Mouse (Mus musculus) kidney, embryonic 16.5 days (tissue): ENCODE measurements around the gene Ccdc163. TPM values are rescaled to one million over a fixed set of nuclear protein-coding genes. Genes with fewer than 3 reads are reported as not detected.
A peak's percentile ranks its signal among the peaks of the same experiment; 100 is the strongest.

Experiments
- ATAC-seq: fragments of 200-750 bp; cut with Nextera tagmentation; 2 replicates; pipeline ENCODE4 v1.8.0; 2017; ENCODE audit warnings: moderate TSS enrichment; ENCODE audit not compliant: low FRiP score, low TSS enrichment
- H3K27ac ChIP-seq: fragments of 300-500 bp; sonication (generic); 2 replicates; pipeline ENCODE4 v1.5.1; 2014; ENCODE audit warnings: low read length
- H3K27me3 ChIP-seq: fragments of 300-500 bp; sonication (generic); 2 replicates; pipeline ENCODE4 v1.6.1; 2014; ENCODE audit warnings: low read length, control low read depth, mixed read lengths; ENCODE audit not compliant: insufficient read depth
- H3K36me3 ChIP-seq: fragments of 300-500 bp; sonication (generic); 2 replicates; pipeline ENCODE4 v1.6.1; 2014; ENCODE audit warnings: low read length, control low read depth, mixed read lengths; ENCODE audit not compliant: insufficient read depth
- H3K4me1 ChIP-seq: fragments of 300-500 bp; sonication (generic); 2 replicates; pipeline ENCODE4 v1.6.1; 2014; ENCODE audit warnings: low read length, control low read depth, mixed read lengths; ENCODE audit not compliant: insufficient read depth
- H3K4me2 ChIP-seq: fragments of 300-500 bp; sonication (generic); replicated peaks from 2 replicates; pipeline ENCODE4 v1.6.1; 2014; ENCODE audit warnings: low read depth, low read length
- H3K4me3 ChIP-seq: fragments of 300-500 bp; sonication (generic); 2 replicates; pipeline ENCODE4 v1.5.1; 2014; ENCODE audit warnings: mild to moderate bottlenecking, low read length
- H3K9ac ChIP-seq: fragments of 300-500 bp; sonication (generic); replicated peaks from 2 replicates; pipeline ENCODE4 v1.6.1; 2014; ENCODE audit warnings: low read length
- H3K9me3 ChIP-seq: fragments of 300-500 bp; sonication (generic); 2 replicates; pipeline ENCODE4 v1.6.1; 2016; ENCODE audit warnings: low read length, control low read depth
- WGBS: fragments of 180-500 bp; shearing (Covaris S2); extraction: QIAGEN DNeasy Blood & Tissue Kit; methylation state at CpG from one replicate; pipeline ENCODE4 v1.1.7; 2014; 5-methylcytosine and 5-hydroxymethylcytosine counted together
- polyA plus RNA-seq: library from polyadenylated mRNA; unstranded; fragments of >200 nt; fragmentation: Nextera tagmentation; extraction: Ambion mirVana; gene quantifications from 2 replicates; pipeline ENCODE4 v1.2.1, GENCODE M21; 2015

Gene Ccdc163
- polyA plus RNA-seq, 1 experiment from 2014 or later = 28.8 TPM

DNA sequence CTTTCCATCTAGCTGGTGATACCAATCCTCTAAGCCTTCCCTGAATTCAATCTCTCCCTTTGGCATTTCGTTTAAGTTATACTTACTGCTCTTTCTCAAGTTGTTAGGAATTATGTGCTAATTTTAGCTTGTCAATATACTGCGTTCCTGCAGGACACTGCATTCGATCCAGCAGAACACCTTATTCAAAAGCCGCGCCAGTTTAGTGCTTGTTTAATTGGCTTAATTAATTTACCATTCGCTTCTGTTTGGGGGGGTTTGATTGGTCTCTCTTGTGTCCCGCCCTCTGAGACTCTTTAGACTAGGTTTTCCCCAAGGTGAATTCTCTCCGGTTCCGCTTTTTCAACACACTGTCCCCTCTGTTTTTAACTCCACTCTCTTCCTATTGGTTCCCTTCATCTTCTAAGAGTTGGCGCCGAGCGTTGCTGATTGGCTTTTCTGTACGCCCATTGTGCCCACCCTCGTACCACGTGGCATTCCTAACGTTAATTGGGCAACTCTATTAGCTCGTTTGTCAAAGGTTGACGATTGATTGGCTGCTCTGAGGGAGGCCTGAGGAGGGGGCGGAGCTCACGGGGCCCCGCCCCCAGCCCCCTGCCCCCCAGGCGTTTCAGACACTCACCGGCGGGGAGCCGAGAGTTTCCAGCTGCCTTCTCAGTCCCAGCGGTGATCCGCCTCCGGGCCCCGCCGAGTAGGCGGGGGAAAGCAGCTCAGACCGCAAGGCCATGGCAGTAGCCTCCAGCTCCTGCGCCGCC, 12.2 kb downstream of the Ccdc163 start, which contains the start of gene Tesk2:
Gene Tesk2 (plus strand): TSS at position 606 of the 755 bp plus-strand sequence.
- under 1% methylated on average over 34 of the region's 34 CpGs for WGBS

DNA sequence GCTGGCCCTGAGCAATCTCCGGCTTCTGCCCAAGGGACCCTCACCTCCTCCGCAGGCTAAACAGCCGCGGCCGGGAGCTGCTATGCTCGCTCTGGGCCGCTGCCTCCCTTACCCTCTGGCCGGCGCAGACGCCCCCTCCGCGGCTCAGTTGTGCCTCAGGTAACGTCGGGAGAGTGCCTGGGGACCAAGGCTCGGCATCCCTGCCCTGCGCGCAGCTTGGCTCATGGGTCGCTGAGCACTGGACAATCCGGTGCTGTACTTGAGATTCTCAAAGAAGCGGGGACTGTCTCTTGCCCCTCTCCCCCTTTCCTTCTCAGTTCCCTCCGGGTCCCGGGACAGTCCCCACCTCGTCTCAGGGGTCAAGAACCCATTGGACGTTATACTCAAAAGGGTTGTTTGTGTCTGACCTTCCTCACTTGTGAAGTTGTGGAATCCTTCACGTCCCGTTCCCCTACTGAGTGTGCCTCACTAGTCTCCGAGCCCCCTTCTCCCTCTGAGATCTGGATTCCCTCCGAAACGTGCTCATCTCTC, 12.9 kb downstream of the Ccdc163 start:
- no peaks in the 10 kb centered on the region for H3K27me3 ChIP-seq
- peak overlapping the region; percentile 89 for H3K4me3 ChIP-seq
- peaks cover 10% of the 10 kb centered on the region; the same call in 1 of the 2 replicates for H3K4me1 ChIP-seq
- H3K36me3 ChIP-seq = no peaks in the 10 kb centered on the region
- peak; percentile 79 for ATAC-seq
- peak overlapping the region; percentile 90 for H3K4me2 ChIP-seq
- WGBS = under 1% methylated on average over 29 of the region's 29 CpGs
- no peaks in the 10 kb centered on the region for H3K9me3 ChIP-seq
- peak overlapping the region; percentile 86 for H3K9ac ChIP-seq
- H3K27ac ChIP-seq = peak overlapping the region; percentile 87

More for the DNA sequence above, 12.2 kb downstream of the Ccdc163 start, which contains the start of gene Tesk2:
- Histone ChIP-seq H3K9me3 (no peaks in the 10 kb centered on the region), H3K4me3 (peak within 1 kb of the TSS; percentile 89), H3K4me2 (peak within 1 kb of the TSS; percentile 90), H3K27me3 (no peaks in the 10 kb centered on the region), H3K27ac (peak within 1 kb of the TSS; percentile 87), H3K4me1 (peaks cover 10% of the 10 kb centered on the region; the same call in 1 of the 2 replicates), H3K9ac (peak within 1 kb of the TSS; percentile 86), H3K36me3 (no peaks in the 10 kb centered on the region; the same call in 1 of the 2 replicates)
- peak; percentile 98 for ATAC-seq

DNA sequence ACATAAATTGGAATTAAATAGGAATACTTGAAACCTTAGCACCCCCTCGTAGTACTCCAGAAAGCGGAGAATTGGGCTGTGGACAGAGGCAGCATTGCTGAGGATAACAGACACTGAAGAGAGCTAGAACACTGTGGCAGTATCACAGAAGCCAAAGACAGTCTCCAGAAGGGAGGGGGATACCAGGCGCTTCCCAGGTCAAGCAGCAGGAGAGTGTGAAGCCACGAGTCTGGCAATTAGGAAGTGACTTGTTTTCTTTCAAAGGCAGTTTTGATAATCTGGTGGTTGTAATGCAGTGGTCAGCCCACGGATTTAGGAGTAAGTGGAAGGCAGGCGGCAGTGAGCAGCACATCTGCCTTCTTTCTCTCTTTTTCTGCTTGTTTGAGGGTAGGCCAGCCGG, 13.9 kb downstream of the Ccdc163 start:
- Histone ChIP-seq H3K4me2 (peak overlapping the region; percentile 90), H3K27ac (no peak overlapping the region), H3K4me1 (peaks cover 10% of the 10 kb centered on the region; the same call in 1 of the 2 replicates), H3K36me3 (no peaks in the 10 kb centered on the region), H3K27me3 (no peaks in the 10 kb centered on the region), H3K4me3 (no peak overlapping the region), H3K9me3 (no peaks in the 10 kb centered on the region), H3K9ac (peak overlapping the region; percentile 14; the same call in 1 of the 2 replicates)
- ATAC-seq = no peak
- 38% methylated on average over 7 of the region's 7 CpGs for WGBS

DNA sequence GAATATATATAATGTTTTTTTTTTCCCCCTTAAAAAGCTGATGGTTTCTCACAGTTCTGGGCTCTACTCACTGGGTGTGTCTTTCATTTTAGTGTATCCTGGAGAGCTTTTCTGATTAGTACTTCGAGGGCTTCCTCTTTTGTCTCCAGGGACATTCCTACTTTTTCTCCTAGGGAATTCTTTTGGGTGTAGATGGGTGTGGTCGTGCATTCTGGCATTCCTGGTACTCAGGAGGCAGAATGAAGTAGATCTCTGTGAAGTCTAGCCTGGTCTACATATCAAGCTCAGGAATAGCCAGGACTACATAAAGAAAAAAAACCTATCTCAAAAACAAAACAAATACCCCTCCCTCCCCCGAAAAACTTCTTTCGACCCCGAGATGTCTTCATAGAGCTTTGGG, 17.1 kb downstream of the Ccdc163 start:
- H3K4me1 ChIP-seq = peaks cover 10% of the 10 kb centered on the region; the same call in 1 of the 2 replicates
- no peaks in the 10 kb centered on the region for H3K27me3 ChIP-seq
- H3K9ac ChIP-seq = no peak overlapping the region
- no peaks in the 10 kb centered on the region for H3K36me3 ChIP-seq
- no peak overlapping the region for H3K4me2 ChIP-seq
- no peak for ATAC-seq
- no peaks in the 10 kb centered on the region for H3K9me3 ChIP-seq
- 78% methylated on average over 5 of the region's 5 CpGs for WGBS
- no peak overlapping the region for H3K27ac ChIP-seq
- H3K4me3 ChIP-seq = no peak overlapping the region

DNA sequence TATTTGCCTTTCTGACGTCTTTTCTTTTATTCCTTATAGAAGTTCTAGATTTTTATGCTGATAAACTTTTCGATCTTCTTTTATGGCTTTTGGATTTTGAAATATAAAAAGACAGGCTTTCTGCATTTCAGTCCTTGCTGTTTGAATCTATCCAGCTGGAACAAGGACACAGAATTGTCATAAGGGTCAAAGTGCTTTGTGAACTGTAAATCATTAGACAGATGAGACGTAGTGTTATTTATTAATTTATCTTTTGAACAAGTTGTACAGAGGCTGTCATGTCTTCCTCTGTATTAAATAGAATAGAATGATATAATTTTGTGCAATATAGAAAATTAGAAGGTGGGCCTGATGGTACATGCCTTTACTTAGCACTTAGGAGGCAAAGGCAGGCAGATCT, 19.1 kb downstream of the Ccdc163 start:
- no peaks in the 10 kb centered on the region for H3K36me3 ChIP-seq
- H3K27me3 ChIP-seq = no peaks in the 10 kb centered on the region
- no peak overlapping the region for H3K9ac ChIP-seq
- 61% methylated on average over 3 of the region's 3 CpGs for WGBS
- 0 out of 2 replicates have a peak, but pooled peaks cover 2% of the 10 kb centered on the region for H3K4me1 ChIP-seq
- ATAC-seq = no peak
- no peak overlapping the region for H3K4me2 ChIP-seq
- no peaks in the 10 kb centered on the region for H3K9me3 ChIP-seq
- no peak overlapping the region for H3K4me3 ChIP-seq
- no peak overlapping the region for H3K27ac ChIP-seq

DNA sequence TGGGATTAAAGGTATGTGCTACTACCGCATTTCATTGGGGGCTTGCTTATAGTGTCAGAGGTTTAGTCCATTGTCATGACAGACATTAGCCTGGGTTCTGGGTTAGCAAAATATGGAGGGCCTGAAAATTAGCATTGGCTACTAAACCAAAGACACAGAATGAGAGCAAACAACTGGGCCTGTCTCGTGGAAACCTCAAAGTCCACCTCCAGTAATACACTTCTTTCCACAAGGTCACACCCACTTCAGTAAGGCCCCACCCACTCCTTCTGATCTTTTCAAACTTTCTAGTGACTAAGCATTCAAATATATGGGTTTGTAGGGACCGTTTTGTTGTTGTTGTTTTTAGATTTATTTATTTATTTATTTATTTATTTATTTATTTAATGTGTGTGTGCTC, 21.2 kb downstream of the Ccdc163 start:
- no peaks in the 10 kb centered on the region for H3K36me3 ChIP-seq
- no peak overlapping the region for H3K4me2 ChIP-seq
- no peaks in the 10 kb centered on the region for H3K9me3 ChIP-seq
- no peaks in the 10 kb centered on the region for H3K4me1 ChIP-seq
- no peak overlapping the region for H3K9ac ChIP-seq
- H3K27ac ChIP-seq = no peak overlapping the region
- no peaks in the 10 kb centered on the region for H3K27me3 ChIP-seq
- no peak overlapping the region for H3K4me3 ChIP-seq
- 92% methylated on average over 3 of the region's 3 CpGs for WGBS
- ATAC-seq = no peak

DNA sequence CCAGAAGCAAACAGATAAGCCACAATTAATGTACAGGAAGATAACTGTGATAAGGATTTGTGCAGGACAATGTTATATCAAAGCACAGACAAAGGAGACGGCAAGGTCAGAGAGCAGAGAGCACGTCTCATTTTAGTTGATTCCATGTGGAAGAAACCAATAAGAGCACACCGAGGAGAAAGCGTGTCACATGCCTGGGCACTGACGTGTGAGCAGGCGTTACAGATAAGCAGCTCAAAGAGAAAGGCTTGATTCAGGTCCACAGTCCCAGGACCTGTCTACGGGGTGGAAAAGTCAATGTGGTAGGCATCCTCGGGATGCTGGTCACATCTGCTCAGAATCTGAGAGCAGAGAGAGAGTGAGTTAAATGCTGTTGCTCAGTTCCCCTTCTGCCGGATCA, 22.8 kb downstream of the Ccdc163 start:
- Histone ChIP-seq H3K9ac (no peak overlapping the region), H3K27ac (no peak overlapping the region), H3K4me2 (no peak overlapping the region), H3K9me3 (no peaks in the 10 kb centered on the region), H3K4me1 (no peaks in the 10 kb centered on the region), H3K36me3 (no peaks in the 10 kb centered on the region), H3K27me3 (no peaks in the 10 kb centered on the region), H3K4me3 (no peak overlapping the region)
- 86% methylated on average over 9 of the region's 9 CpGs for WGBS
- ATAC-seq = no peak

DNA sequence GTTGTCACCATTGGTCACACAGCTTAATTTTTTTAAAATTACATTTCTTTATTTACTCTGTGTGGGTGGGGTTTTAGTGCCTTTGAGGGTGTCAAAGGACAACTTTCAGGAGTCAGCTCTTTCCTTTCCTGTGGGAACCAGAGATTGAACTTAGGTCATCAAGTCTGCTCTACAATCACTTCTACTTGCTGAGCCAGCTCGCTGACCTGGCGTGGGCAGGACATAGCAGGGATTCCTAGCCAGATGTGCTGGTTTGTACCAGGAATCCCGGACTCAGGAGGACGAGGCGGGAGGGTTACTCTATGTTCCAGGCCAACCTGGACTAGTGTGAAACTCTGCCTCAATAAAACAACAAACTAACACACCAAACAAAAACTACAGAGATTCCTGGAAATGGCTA, 24.0 kb downstream of the Ccdc163 start:
- no peak overlapping the region for H3K9ac ChIP-seq
- H3K4me2 ChIP-seq = no peak overlapping the region
- WGBS = 57% methylated on average over 5 of the region's 5 CpGs
- H3K36me3 ChIP-seq = no peaks in the 10 kb centered on the region
- no peaks in the 10 kb centered on the region for H3K9me3 ChIP-seq
- H3K27me3 ChIP-seq = no peaks in the 10 kb centered on the region
- H3K4me1 ChIP-seq = 0 out of 2 replicates have a peak, but pooled peaks cover under 1% of the 10 kb centered on the region
- no peak overlapping the region for H3K27ac ChIP-seq
- H3K4me3 ChIP-seq = no peak overlapping the region
- ATAC-seq = no peak

DNA sequence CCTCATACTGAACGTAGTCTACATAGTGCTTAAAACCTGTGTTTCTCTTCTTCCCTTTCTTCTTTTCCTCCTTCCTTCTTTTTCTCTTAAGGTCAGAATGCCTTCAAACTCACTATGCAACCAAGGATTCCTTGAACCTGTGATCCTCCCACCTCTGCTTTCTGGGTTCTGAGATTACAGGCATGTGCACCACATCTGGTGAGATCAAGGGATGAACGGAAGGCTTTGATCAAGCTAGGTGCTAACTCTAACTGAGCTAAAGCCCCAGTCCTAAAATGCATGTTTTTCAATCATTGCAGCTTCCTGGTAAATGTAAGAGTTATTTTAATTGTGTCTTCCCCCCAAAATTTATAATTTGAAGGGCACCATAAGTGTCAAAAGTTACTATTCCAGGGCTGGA, 26.7 kb downstream of the Ccdc163 start:
- Histone ChIP-seq H3K9me3 (no peaks in the 10 kb centered on the region), H3K9ac (no peak overlapping the region), H3K4me3 (no peak overlapping the region), H3K27ac (no peak overlapping the region), H3K4me2 (no peak overlapping the region), H3K27me3 (no peaks in the 10 kb centered on the region), H3K36me3 (no peaks in the 10 kb centered on the region), H3K4me1 (0 out of 2 replicates have a peak, but pooled peaks cover 3% of the 10 kb centered on the region)
- WGBS = 80% methylated on average over 2 of the region's 2 CpGs
- ATAC-seq = no peak
